Mouse (Mus musculus) bone marrow, adult 2 months (tissue): Measurements from ENCODE around the gene Smad5.

ENCODE experiments used
- CTCF ChIP-seq: fragments of 200-500 bp; IDR thresholded peaks from 2 replicates; pipeline ENCODE4 v1.5.1; 2011; ENCODE audit warnings: low read length, control low read depth; ENCODE audit not compliant: control insufficient read depth, insufficient read depth
- POLR2A ChIP-seq: fragments of 200-500 bp; IDR thresholded peaks from 2 replicates; pipeline ENCODE4 v1.6.1; 2011; ENCODE audit warnings: low read depth, mild to moderate bottlenecking, control low read depth, low read length, borderline replicate concordance; ENCODE audit not compliant: control insufficient read depth

DNA sequence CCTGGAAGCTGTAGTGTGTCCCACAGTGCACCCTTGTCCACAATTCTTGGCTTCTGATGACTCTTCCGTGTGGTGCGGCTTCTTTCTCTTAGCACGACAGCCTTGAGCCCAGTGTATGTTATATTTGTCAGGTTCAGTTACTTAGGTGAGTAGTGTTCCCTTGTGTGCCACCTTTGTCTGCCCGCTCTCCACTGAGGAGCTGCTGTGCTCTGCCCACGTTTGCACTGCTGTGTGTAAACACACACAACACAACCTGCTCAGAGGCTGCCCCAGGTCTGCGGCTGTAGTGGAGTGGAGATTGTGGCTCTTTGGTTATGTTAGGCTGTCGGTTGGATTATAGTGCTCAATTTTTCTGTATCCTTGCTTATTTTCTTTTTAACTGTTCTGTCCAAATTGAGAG, 26.2 kb downstream of the Smad5 start:
- TF ChIP-seq POLR2A: no peak
- no peak for TF ChIP-seq CTCF
